Mouse (Mus musculus) gastrocnemius, postnatal 14 days (tissue): ENCODE measurements around the gene Eif3l. TPM values are rescaled to one million over a fixed set of nuclear protein-coding genes. Genes with fewer than 3 reads are reported as not detected.

Source experiments
- DNase-seq: peaks from one replicate; pipeline ENCODE4 v3.0.0; 2021; ENCODE audit warnings: mixed read lengths
- intact Hi-C: fragments of 180-260 bp; cut with DNase I; formaldehyde crosslinking; loops from one replicate; pipeline ENCODE4 v1.15.1; 2025; ENCODE audit warnings: low total_unique reads
- total RNA-seq, 2 experiments: library from RNA; stranded (reverse); gene quantifications; 2 replicates each; pipeline ENCODE4 v1.2.3; 2021

Eif3l gene
- total RNA-seq, 2 experiments from 2014 or later = 65.8 to 69.7 TPM

- intact Hi-C loops = no loop called here
Observed at GRCm38 (mm10) chr15:79074446-79074845, 533 bp upstream of the Eif3l start.

GRCm38 (mm10) chr15:79075658-79076365 is 833 bp downstream of the Eif3l start:
- no peak for DNase-seq
- intact Hi-C loops = no loop called here

More at GRCm38 (mm10) chr15:79074446-79074845, 533 bp upstream of the Eif3l start:
- no peak for DNase-seq

- intact Hi-C loops = no loop called here
- no peak for DNase-seq
Observed at GRCm38 (mm10) chr15:79079567-79079966, 4.6 kb downstream of the Eif3l start.

- intact Hi-C loops = loop anchor here (5.0 kb wide), 2 partner anchors 35 to 55 kb away; no protein-coding TSS in a partner anchor
- DNase-seq = no peak
Observed at GRCm38 (mm10) chr15:79092284-79092683, 17.3 kb downstream of the Eif3l start.

- intact Hi-C loops = loop anchor here (5.0 kb wide), 2 partner anchors 34 to 54 kb away; no protein-coding TSS in a partner anchor
Observed at GRCm38 (mm10) chr15:79093083-79093839, 18.3 kb downstream of the Eif3l start.

GRCm38 (mm10) chr15:79095483-79095882 is 20.5 kb downstream of the Eif3l start:
- intact Hi-C loops = no loop called here
- no peak for DNase-seq

More at GRCm38 (mm10) chr15:79093083-79093839, 18.3 kb downstream of the Eif3l start:
- no peak for DNase-seq

- intact Hi-C loops = no loop called here
- peak; percentile 33 for DNase-seq
Observed at GRCm38 (mm10) chr15:79096556-79096955, 21.6 kb downstream of the Eif3l start.

- intact Hi-C loops = no loop called here
- no peak for DNase-seq
Observed at GRCm38 (mm10) chr15:79097135-79097534, 22.2 kb downstream of the Eif3l start.

GRCm38 (mm10) chr15:79097611-79098025 is 22.6 kb downstream of the Eif3l start:
- intact Hi-C loops = no loop called here

GRCm38 (mm10) chr15:79098220-79098619 is 23.2 kb downstream of the Eif3l start:
- intact Hi-C loops = no loop called here
- DNase-seq = no peak

More at GRCm38 (mm10) chr15:79097611-79098025, 22.6 kb downstream of the Eif3l start:
- peak; percentile 82 for DNase-seq

- DNase-seq = no peak
- intact Hi-C loops = no loop called here
Observed at GRCm38 (mm10) chr15:79098868-79099267, 23.9 kb downstream of the Eif3l start.

- intact Hi-C loops = no loop called here
- no peak for DNase-seq
Observed at GRCm38 (mm10) chr15:79099456-79099855, 24.5 kb downstream of the Eif3l start.

GRCm38 (mm10) chr15:79100391-79100790 is 25.4 kb downstream of the Eif3l start:
- intact Hi-C loops = no loop called here
- no peak for DNase-seq

GRCm38 (mm10) chr15:79101531-79101930 is 26.6 kb downstream of the Eif3l start:
- intact Hi-C loops = no loop called here
- DNase-seq = no peak

- intact Hi-C loops = no loop called here
- no peak for DNase-seq
Observed at GRCm38 (mm10) chr15:79103264-79103663, 28.3 kb downstream of the Eif3l start.

- intact Hi-C loops = no loop called here
- no peak for DNase-seq
Observed at GRCm38 (mm10) chr15:79105804-79106203, 30.8 kb downstream of the Eif3l start.

GRCm38 (mm10) chr15:79107966-79108365 is 33.0 kb downstream of the Eif3l start:
- intact Hi-C loops = no loop called here
- no peak for DNase-seq

GRCm38 (mm10) chr15:79108421-79109320 is 33.7 kb downstream of the Eif3l start, which contains the start of gene Micall1:
Micall1 (plus strand) TSS chr15:79108898.
- intact Hi-C loops = no loop called here
- DNase-seq = peak; percentile 78

GRCm38 (mm10) chr15:79109321-79109934 is 34.4 kb downstream of the Eif3l start:
- DNase-seq = no peak
- intact Hi-C loops = no loop called here
